Mouse (Mus musculus) stomach, postnatal 0 days (tissue): ENCODE results near the gene Disc1. TPM values are rescaled to one million over a fixed set of nuclear protein-coding genes. Genes with fewer than 3 reads are reported as not detected.

Experiments used
- ATAC-seq: fragments of 200-750 bp; cut with Nextera tagmentation; 2 replicates; pipeline ENCODE4 v1.8.0; 2017; ENCODE audit not compliant: low FRiP score, low TSS enrichment
- DNase-seq: peaks from one replicate; pipeline ENCODE4 v3.0.0-alpha.2; 2016; ENCODE audit warnings: low spot score
- H3K27ac ChIP-seq: fragments of 300-500 bp; sonication (generic); replicated peaks from 2 replicates; pipeline ENCODE4 v1.5.1; 2014; ENCODE audit warnings: mild to moderate bottlenecking, control low read depth
- H3K27me3 ChIP-seq: fragments of 300-500 bp; sonication (generic); 2 replicates; pipeline ENCODE4 v1.6.1; 2014; ENCODE audit warnings: low read length; ENCODE audit not compliant: control insufficient read depth, insufficient read depth
- H3K36me3 ChIP-seq: fragments of 300-500 bp; sonication (generic); 2 replicates; pipeline ENCODE4 v1.6.1; 2014; ENCODE audit warnings: low read length, mixed read lengths; ENCODE audit not compliant: control insufficient read depth, insufficient read depth
- H3K4me1 ChIP-seq: fragments of 300-500 bp; sonication (generic); replicated peaks from 2 replicates; pipeline ENCODE4 v1.6.1; 2014; ENCODE audit warnings: antibody characterized with exemption; ENCODE audit not compliant: control insufficient read depth, insufficient read depth
- H3K4me2 ChIP-seq: fragments of 300-500 bp; sonication (generic); replicated peaks from 2 replicates; pipeline ENCODE4 v1.6.1; 2014; ENCODE audit warnings: low read depth, mild to moderate bottlenecking, control low read depth, moderate library complexity
- H3K4me3 ChIP-seq: fragments of 300-500 bp; sonication (generic); 2 replicates; pipeline ENCODE4 v1.5.1; 2014; ENCODE audit warnings: low read depth, low read length, control low read depth
- H3K9ac ChIP-seq: fragments of 300-500 bp; sonication (generic); 2 replicates; pipeline ENCODE4 v1.6.1; 2014; ENCODE audit warnings: mild to moderate bottlenecking, low read length, control low read depth, mixed read lengths
- H3K9me3 ChIP-seq: fragments of 300-500 bp; sonication (generic); 2 replicates; pipeline ENCODE4 v1.6.1; 2016; ENCODE audit warnings: low read length; ENCODE audit not compliant: control insufficient read depth
- CTCF ChIP-seq: IDR thresholded peaks from 2 replicates; pipeline ENCODE4 v1.5.1; 2016; ENCODE audit warnings: antibody characterized with exemption, low read depth, mild to moderate bottlenecking, moderate library complexity
- EP300 ChIP-seq: optimal IDR thresholded peaks from 2 replicates; pipeline ENCODE3; 2016; ENCODE audit warnings: antibody characterized with exemption
- WGBS: fragments of 180-500 bp; shearing (Covaris S2); extraction: QIAGEN DNeasy Blood & Tissue Kit; methylation state at CpG from one replicate; pipeline ENCODE4 v1.1.7; 2014; 5-methylcytosine and 5-hydroxymethylcytosine counted together
- polyA plus RNA-seq: library from polyadenylated mRNA; unstranded; fragments of >200 nt; fragmentation: Nextera tagmentation; extraction: Ambion mirVana; gene quantifications from 2 replicates; pipeline ENCODE4 v1.2.1, GENCODE M21; 2015

Gene Disc1
- polyA plus RNA-seq, 1 experiment from 2014 or later, result 0.53 TPM

DNA sequence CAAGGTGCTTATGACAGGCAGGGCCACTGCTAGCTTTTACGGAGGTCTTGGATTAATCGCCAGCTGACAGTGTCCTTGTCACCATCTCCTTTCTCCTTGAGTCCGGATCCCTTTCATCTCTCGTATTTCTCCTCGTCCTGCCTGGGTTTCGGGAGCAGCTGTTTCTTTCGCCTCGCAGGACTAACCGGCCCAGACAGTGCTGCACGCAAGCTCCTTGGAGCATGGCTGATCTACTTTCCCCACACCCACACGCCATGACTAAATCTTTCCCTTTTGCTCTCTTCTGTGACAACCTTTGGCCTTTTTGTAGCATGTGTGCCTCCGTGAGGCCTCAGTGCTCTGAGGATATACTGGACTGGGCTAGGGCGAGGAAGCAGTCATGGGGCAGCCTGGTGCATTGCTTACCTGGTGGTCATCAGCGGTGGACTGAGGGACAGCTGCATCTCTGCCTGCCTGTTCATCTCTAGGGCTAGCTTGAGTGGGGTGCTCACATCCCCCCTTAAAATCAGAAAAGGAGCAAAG lies 142.6 kb downstream of the Disc1 start:
- Histone ChIP-seq H3K36me3 (no peaks in the 10 kb centered on the region), H3K4me3 (no peak overlapping the region), H3K4me2 (no peak overlapping the region), H3K9me3 (no peaks in the 10 kb centered on the region), H3K27ac (no peak overlapping the region), H3K4me1 (no peaks in the 10 kb centered on the region), H3K27me3 (no peaks in the 10 kb centered on the region), H3K9ac (no peak overlapping the region)
- no peak for TF ChIP-seq CTCF
- ATAC-seq (no peak), DNase-seq (no peak)
- WGBS, result 88% methylated on average over 14 of the region's 14 CpGs

DNA sequence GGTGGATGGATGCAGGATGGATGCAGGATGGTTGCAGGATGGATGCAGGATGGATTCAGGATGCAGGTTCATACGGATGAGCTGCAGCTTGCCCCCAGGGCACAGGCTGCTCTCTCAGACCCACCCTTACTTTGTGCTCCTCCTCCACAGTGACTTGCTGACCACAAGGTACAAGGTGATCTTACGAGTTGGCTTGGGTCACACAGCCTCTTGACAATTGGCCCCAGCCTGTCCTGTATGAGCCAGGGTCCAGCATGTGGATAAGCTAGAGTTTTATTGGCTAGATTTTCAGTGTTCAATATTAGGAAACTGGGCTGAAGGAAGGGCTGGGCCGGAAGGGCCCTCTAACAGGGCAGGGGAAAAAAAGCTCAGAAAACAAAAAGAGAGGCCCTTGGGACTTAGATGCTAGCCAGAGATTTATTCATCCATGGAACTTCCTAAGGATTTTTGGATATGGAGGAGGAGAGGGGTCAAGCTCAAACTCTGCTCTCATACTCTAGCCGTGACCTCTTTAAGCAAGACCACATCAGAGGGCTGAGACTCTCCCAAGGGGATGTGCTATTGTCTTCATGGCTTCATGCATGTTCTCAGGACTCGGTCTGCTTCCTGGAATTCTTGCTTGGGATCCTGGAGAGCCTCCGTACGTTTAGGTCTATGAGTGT lies 143.5 kb downstream of the Disc1 start:
- DNase-seq, result no peak
- Histone ChIP-seq H3K36me3 (no peaks in the 10 kb centered on the region), H3K4me3 (no peak overlapping the region), H3K4me1 (no peaks in the 10 kb centered on the region), H3K9me3 (no peaks in the 10 kb centered on the region), H3K9ac (no peak overlapping the region), H3K27me3 (no peaks in the 10 kb centered on the region), H3K4me2 (no peak overlapping the region), H3K27ac (no peak overlapping the region)
- 80% methylated on average over 7 of the region's 7 CpGs for WGBS
- ATAC-seq, result no peak
- no peak for TF ChIP-seq EP300
- TF ChIP-seq CTCF, result no peak

DNA sequence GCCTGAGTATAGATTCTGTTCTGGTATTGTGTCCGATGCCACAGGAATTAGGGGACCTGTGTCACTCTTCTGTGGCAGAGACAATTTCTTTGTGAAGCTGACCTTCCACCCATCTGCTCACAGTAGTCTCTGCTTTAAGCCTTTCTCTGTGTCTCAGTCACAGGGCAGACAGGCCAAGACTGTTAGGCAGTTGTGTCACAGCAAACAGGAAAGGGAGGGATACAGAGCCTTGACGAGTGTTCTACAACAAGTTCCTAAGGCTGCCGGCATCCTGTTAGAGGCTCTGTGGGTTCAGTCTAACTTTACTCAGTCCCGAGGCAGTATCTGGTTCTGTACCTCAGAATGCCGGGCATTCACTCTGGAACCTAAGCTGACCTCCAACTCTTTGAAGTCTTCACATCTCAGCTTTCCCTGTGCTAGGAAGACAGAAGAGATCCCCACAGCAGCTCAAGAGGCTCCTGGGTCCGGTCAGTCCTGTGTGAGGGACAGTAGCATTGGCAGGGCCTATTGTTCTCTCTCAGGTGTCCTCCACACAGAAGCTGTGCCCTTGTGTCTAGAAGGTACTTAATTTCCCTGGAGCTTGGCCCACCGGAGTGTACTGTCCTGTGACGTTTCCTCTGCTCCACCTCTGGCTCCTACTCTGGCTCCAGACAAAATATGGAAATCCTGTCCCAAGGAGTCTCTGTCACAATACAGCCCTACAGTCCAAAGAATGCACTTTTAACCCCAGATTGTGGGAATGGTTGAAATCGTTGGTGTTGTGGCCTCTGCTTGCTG lies 144.6 kb downstream of the Disc1 start:
- H3K4me3 ChIP-seq, result no peak overlapping the region
- DNase-seq, result no peak
- ATAC-seq, result no peak
- no peak for TF ChIP-seq CTCF
- no peak for TF ChIP-seq EP300
- no peaks in the 10 kb centered on the region for H3K9me3 ChIP-seq
- H3K27me3 ChIP-seq, result no peaks in the 10 kb centered on the region
- H3K4me2 ChIP-seq, result no peak overlapping the region
- H3K36me3 ChIP-seq, result no peaks in the 10 kb centered on the region
- WGBS, result 65% methylated on average over 9 of the region's 9 CpGs
- no peak overlapping the region for H3K9ac ChIP-seq
- H3K4me1 ChIP-seq, result no peaks in the 10 kb centered on the region
- H3K27ac ChIP-seq, result no peak overlapping the region

DNA sequence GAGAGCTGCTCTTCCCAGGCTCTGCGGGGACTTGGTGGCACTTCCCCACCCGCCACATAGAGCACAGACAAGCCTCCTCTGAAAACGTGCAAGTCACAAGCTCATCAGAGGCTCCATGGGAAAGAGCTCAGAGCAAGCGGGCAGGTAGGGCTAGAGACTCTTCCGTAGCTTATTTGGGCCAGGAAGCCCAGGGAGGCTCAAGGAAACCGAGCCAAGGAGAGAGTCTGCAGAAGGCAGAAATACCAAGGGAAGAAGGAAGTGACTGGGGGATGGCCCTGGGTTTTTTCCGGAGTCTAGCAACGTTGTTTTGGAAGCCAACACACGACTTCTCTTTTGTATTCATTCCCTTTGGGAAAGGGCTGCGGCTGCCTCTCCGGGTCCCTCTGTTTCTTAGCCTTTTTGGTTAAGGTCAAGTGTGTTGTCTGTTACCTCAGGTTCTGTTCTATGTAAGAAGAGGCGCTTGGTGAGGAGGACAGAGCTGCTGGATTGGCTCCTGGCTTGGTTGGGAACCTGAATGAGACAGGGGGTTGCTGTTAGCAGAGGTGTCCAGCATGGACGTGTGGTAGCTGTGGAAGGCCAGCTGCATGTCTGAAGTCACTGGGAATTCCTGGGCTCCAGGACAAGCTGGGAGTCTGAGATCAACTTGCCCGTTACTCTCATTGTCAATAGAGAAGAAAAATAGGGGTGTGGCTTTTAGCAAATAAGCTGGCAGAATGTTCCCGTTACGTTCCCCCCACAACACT lies 145.4 kb downstream of the Disc1 start:
- 65% methylated on average over 16 of the region's 16 CpGs for WGBS
- Histone ChIP-seq H3K4me3 (no peak overlapping the region), H3K4me2 (no peak overlapping the region), H3K9me3 (no peaks in the 10 kb centered on the region), H3K36me3 (no peaks in the 10 kb centered on the region), H3K27ac (no peak overlapping the region), H3K4me1 (no peaks in the 10 kb centered on the region), H3K27me3 (no peaks in the 10 kb centered on the region), H3K9ac (no peak overlapping the region)
- TF ChIP-seq EP300 (no peak), CTCF (no peak)
- ATAC-seq (no peak), DNase-seq (no peak)

DNA sequence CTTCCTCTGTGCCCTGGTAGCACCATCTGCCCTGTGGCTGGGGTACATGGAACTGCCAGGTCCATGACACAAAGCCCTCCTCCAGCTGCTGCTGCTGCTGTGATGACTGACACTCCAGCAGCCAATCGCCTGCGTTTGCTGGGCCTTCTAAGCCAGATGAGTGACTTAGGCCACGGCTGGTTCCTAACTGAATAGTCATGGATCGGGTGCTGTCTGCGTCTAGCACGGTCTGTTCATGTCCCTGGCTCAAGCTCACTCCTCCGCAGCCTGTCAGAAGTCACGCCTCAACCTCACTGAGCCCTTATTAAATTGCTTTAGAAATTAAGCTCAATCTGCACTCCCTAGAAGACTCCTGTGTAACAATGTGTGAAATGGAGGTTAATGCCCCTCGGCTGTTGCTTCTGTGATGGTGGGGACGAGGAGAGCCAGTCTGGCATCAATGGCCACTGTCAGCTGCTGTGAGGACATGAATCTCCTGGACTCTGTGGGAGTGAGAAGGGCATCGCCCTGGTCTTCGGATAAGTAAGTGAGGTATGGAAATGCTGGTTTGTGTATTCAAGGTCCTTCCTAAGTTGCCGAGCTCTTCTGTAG lies 146.4 kb downstream of the Disc1 start:
- H3K4me2 ChIP-seq, result no peak overlapping the region
- 87% methylated on average over 13 of the region's 13 CpGs for WGBS
- H3K27ac ChIP-seq, result no peak overlapping the region
- H3K9ac ChIP-seq, result no peak overlapping the region
- no peak for TF ChIP-seq CTCF
- TF ChIP-seq EP300, result no peak
- H3K4me1 ChIP-seq, result no peaks in the 10 kb centered on the region
- ATAC-seq (no peak), DNase-seq (no peak)
- no peaks in the 10 kb centered on the region for H3K27me3 ChIP-seq
- H3K4me3 ChIP-seq, result no peak overlapping the region
- no peaks in the 10 kb centered on the region for H3K9me3 ChIP-seq
- H3K36me3 ChIP-seq, result no peaks in the 10 kb centered on the region
